Mouse (Mus musculus): Measurements from ENCODE around the gene Spag5.
A peak's percentile ranks its signal among the peaks of the same experiment; 100 is the strongest.

Spag5 gene

DNA sequence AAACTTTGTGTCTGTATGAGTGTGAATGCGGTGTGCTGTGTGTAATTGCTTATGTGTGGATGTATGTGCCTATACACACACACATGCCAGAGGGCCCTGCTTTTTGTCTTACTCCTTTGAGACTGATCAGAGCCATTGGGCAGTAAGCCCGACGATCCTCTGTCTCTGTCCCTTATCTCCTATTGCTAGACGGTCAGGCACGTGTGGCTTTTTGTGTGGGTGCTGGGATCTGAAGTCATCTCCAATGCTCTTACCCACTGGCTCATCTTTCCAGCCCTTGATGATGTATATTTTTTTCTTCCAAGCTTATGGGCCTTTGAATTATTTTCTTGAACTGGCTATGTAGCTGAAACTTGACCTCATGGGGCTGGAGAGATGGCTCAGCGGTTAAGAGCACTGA, 53.6 kb downstream of the Spag5 start:
- DNase-seq, result no peak

- no peak for DNase-seq
Observed at GRCm38 (mm10) chr11:78355471-78356238, 54.3 kb downstream of the Spag5 start.

DNA sequence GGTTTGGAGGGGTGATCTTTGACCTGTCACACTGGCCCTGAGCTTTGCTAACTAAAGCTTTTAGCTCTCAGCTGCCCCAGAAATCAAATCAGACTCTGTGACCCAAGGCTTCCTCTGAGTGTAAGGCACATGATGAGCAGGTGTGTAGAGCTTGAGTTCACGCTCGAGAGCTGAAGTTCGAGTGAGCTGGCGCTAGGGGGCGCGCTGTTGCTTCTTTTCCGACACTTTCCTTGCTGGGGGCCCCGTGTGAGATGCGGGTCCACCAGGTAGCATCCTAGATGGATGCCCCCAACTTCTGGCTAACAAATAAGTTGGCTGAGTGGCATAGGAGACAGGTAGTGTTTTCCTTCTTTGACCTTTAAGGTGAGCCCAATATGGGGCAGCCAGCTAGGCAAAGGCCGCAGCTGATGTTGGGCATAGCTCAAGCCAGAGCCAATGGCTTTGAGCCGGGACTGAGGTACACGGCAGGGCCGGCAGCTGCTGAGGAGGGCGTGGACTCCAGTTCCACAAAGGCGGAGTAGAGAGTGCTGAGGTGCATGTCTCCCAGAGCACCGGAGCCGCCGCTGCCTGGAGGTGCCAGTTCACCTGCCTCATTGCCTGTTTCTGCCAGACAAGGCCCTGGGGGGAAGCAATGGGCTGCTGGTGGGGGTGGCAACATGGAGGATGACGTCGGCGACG, 57.1 kb downstream of the Spag5 start:
- DNase-seq, result no peak

GRCm38 (mm10) chr11:78360125-78360788, 58.9 kb downstream of the Spag5 start:
- peak; percentile 59 for DNase-seq

GRCm38 (mm10) chr11:78360789-78361131, 59.4 kb downstream of the Spag5 start:
- DNase-seq, result no peak

DNA sequence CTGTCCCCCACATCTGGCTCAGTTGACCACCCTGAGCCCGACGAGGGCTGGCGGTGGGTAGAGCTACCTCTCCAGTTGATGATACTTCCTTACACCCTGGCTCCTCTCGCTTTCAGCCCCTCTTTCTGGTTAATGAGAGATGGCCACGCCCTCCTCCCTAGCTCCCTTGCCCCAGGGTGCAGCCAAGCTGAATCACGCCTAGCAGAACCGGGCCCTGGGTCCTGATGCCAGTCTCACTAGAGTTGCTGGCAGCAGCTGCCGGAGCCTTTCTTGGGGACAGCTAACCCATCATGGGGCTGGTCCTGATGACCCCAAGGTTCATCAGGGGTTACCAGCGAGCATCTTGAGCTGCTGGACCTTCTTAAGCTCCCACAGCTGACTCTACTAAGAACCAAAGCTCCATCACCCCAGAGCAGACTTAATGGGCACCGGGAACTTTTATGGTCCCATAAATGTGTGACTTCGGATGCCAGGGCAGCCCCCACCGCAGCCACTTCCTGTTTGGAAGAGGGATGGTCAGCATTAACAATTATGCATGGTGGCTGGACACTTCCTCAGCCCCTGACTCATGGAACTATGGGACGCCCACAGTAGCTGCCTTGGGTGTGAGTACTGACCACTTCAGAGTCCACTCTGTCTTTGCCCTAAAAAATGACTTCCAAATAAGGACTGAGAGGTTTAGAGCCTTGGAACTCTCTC, 62.1 kb downstream of the Spag5 start:
- DNase-seq, result no peak

- no peak for DNase-seq
Observed at GRCm38 (mm10) chr11:78364103-78364502, 62.8 kb downstream of the Spag5 start.

GRCm38 (mm10) chr11:78367456-78368225, 66.3 kb downstream of the Spag5 start:
- no peak for DNase-seq

DNA sequence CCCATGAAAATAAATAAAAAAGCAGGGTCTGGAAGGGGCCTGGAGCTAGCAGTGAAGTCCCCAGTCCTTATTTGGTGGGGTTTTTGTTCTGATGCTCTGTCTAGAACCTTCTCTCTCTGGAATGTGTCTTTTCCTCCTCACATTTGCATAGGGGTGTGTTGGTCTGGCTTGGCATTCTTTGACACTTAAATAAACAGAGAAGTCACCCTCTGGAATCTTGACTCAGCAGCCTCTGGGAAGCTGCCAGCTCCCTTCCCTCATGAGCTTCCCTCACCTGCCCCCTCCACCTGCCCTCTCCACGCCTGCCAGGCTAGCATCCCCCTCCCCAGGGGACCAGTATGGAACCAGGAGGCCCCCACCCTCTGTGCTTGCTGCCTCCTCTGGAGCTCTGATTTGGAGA, 69.1 kb downstream of the Spag5 start:
- no peak for DNase-seq

GRCm38 (mm10) chr11:78371711-78372110, 70.4 kb downstream of the Spag5 start:
- DNase-seq, result no peak
